Mouse (Mus musculus): ENCODE results near the gene Gm5134. TPM values are rescaled to one million over a fixed set of nuclear protein-coding genes. Genes with fewer than 3 reads are reported as not detected.
A peak's percentile ranks its signal among the peaks of the same experiment; 100 is the strongest.

Gm5134 gene
- polyA plus RNA-seq (2014; fragmentation: Nextera tagmentation; extraction: Ambion mirVana) = not detected in 2 replicates

GRCm38 (mm10) chr10:75954381-75954811, at the start of gene Gm5134:
Gm5134 (plus strand) TSS chr10:75954514.
- H3K27me3 ChIP-seq (ENCODE audit: control insufficient read depth, insufficient read depth, low read length) = no peaks in the 10 kb centered on the region
- DNase-seq (ENCODE audit: low spot score) (peak; percentile 20), ATAC-seq (replicated peaks; ENCODE audit: insufficient number of reproducible peaks, low FRiP score, low TSS enrichment, low read depth) (no peak)
- peak within 1 kb of the TSS; percentile 36 for H3K4me2 ChIP-seq (ENCODE audit: low read depth, low read length)
- H3K9ac ChIP-seq (replicated peaks; ENCODE audit: low read length) = peak within 1 kb of the TSS; percentile 32; the same call in 1 of the 2 replicates
- H3K27ac ChIP-seq (replicated peaks; ENCODE audit: low read depth, low read length) = no peak within 1 kb of the TSS
- no peaks in the 10 kb centered on the region for H3K9me3 ChIP-seq (replicated peaks; ENCODE audit: control insufficient read depth, low read length)
- H3K36me3 ChIP-seq (replicated peaks; ENCODE audit: control insufficient read depth, insufficient read depth, low read depth, low read length) = no peaks in the 10 kb centered on the region
- WGBS = 36% methylated on average over 20 of the region's 20 CpGs
- H3K4me1 ChIP-seq (ENCODE audit: control insufficient read depth, insufficient read depth, low read length) = no peaks in the 10 kb centered on the region
- peak within 1 kb of the TSS; percentile 21 for H3K4me3 ChIP-seq (ENCODE audit: low read depth, low read length)

GRCm38 (mm10) chr10:75906882-75907281, 47.4 kb upstream of the Gm5134 start:
- Histone ChIP-seq H3K4me2 (ENCODE audit: low read depth, low read length) (no peak overlapping the region), H3K36me3 (replicated peaks; ENCODE audit: control insufficient read depth, insufficient read depth, low read depth, low read length) (peaks cover 14% of the 10 kb centered on the region)
- ATAC-seq (replicated peaks; ENCODE audit: insufficient number of reproducible peaks, low FRiP score, low TSS enrichment, low read depth) = no peak

DNA sequence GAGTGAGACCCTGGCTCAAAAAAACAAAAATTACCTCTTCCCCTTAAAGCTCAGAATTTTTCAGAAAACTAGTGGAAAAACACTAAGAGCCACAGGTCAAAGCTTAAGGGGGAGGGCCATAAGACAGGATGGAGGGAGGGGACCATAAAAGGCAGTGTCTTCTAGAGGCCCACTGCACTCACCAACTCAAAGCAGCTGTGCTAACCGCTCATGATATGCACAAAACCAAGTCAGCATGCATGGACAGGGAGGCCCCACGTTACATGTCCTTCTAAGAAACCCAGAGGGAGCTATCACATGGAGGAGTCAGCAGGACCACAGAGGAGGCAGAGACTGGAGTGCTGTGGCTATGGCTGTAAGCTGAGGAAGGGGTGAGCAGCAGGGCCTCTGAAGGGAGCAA, 43.6 kb upstream of the Gm5134 start:
- H3K4me3 ChIP-seq (ENCODE audit: low read depth, low read length) = no peak overlapping the region
- H3K4me2 ChIP-seq (ENCODE audit: low read depth, low read length) = no peak overlapping the region
- 85% methylated on average over 2 of the region's 2 CpGs for WGBS
- H3K9me3 ChIP-seq (replicated peaks; ENCODE audit: control insufficient read depth, low read length) = no peaks in the 10 kb centered on the region
- peaks cover 3% of the 10 kb centered on the region for H3K36me3 ChIP-seq (replicated peaks; ENCODE audit: control insufficient read depth, insufficient read depth, low read depth, low read length)
- no peaks in the 10 kb centered on the region for H3K4me1 ChIP-seq (ENCODE audit: control insufficient read depth, insufficient read depth, low read length)
- H3K9ac ChIP-seq (replicated peaks; ENCODE audit: low read length) = no peak overlapping the region
- H3K27me3 ChIP-seq (ENCODE audit: control insufficient read depth, insufficient read depth, low read length) = no peaks in the 10 kb centered on the region
- ATAC-seq (replicated peaks; ENCODE audit: insufficient number of reproducible peaks, low FRiP score, low TSS enrichment, low read depth) (no peak), DNase-seq (ENCODE audit: low spot score) (no peak)
- H3K27ac ChIP-seq (replicated peaks; ENCODE audit: low read depth, low read length) = no peak overlapping the region

More at GRCm38 (mm10) chr10:75906882-75907281, 47.4 kb upstream of the Gm5134 start:
- Histone ChIP-seq H3K27me3 (ENCODE audit: control insufficient read depth, insufficient read depth, low read length) (no peaks in the 10 kb centered on the region), H3K27ac (replicated peaks; ENCODE audit: low read depth, low read length) (no peak overlapping the region), H3K4me3 (ENCODE audit: low read depth, low read length) (no peak overlapping the region), H3K9me3 (replicated peaks; ENCODE audit: control insufficient read depth, low read length) (no peaks in the 10 kb centered on the region), H3K4me1 (ENCODE audit: control insufficient read depth, insufficient read depth, low read length) (no peaks in the 10 kb centered on the region), H3K9ac (replicated peaks; ENCODE audit: low read length) (no peak overlapping the region)
- WGBS = 97% methylated on average over 4 of the region's 4 CpGs
- DNase-seq (ENCODE audit: low spot score) = no peak

GRCm38 (mm10) chr10:75913013-75913589, 41.2 kb upstream of the Gm5134 start:
- Histone ChIP-seq H3K9me3 (replicated peaks; ENCODE audit: control insufficient read depth, low read length) (no peaks in the 10 kb centered on the region), H3K36me3 (replicated peaks; ENCODE audit: control insufficient read depth, insufficient read depth, low read depth, low read length) (peaks cover 3% of the 10 kb centered on the region), H3K4me3 (ENCODE audit: low read depth, low read length) (no peak overlapping the region), H3K4me2 (ENCODE audit: low read depth, low read length) (no peak overlapping the region), H3K4me1 (ENCODE audit: control insufficient read depth, insufficient read depth, low read length) (no peaks in the 10 kb centered on the region), H3K27me3 (ENCODE audit: control insufficient read depth, insufficient read depth, low read length) (no peaks in the 10 kb centered on the region), H3K9ac (replicated peaks; ENCODE audit: low read length) (no peak overlapping the region), H3K27ac (replicated peaks; ENCODE audit: low read depth, low read length) (no peak overlapping the region)
- no peak for ATAC-seq (replicated peaks; ENCODE audit: insufficient number of reproducible peaks, low FRiP score, low TSS enrichment, low read depth)
- no peak for DNase-seq (ENCODE audit: low spot score)
- WGBS = 74% methylated on average over 6 of the region's 6 CpGs

- Histone ChIP-seq H3K36me3 (replicated peaks; ENCODE audit: control insufficient read depth, insufficient read depth, low read depth, low read length) (no peaks in the 10 kb centered on the region; the same call in none of the 2 replicates), H3K9ac (replicated peaks; ENCODE audit: low read length) (no peak overlapping the region), H3K9me3 (replicated peaks; ENCODE audit: control insufficient read depth, low read length) (no peaks in the 10 kb centered on the region), H3K4me1 (ENCODE audit: control insufficient read depth, insufficient read depth, low read length) (no peaks in the 10 kb centered on the region), H3K27ac (replicated peaks; ENCODE audit: low read depth, low read length) (no peak overlapping the region), H3K4me2 (ENCODE audit: low read depth, low read length) (no peak overlapping the region), H3K27me3 (ENCODE audit: control insufficient read depth, insufficient read depth, low read length) (no peaks in the 10 kb centered on the region), H3K4me3 (ENCODE audit: low read depth, low read length) (no peak overlapping the region)
- no peak for DNase-seq (ENCODE audit: low spot score)
- no peak for ATAC-seq (replicated peaks; ENCODE audit: insufficient number of reproducible peaks, low FRiP score, low TSS enrichment, low read depth)
- WGBS = 85% methylated on average over 7 of the region's 7 CpGs
Observed at GRCm38 (mm10) chr10:75915557-75915956, 38.8 kb upstream of the Gm5134 start.

DNA sequence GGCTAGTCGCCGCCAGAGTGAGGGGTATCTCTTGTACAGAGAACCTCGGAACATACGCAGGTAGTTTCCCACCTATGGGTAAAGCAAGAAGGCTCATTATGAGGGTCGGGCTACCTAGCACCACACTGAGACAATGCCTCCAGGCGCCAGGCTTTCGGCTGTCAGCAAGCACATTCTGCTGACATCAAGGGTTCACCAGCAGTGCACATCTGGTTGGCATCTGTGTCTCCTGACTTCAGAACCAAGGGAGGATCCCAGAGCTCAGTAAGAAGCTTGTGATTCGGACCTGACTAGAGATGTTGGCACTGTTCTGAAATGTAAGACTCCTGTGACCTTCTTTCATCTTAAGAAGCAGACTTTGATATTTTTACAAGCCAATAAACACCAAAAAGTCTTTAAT, 37.5 kb upstream of the Gm5134 start:
- peak; percentile 63 for DNase-seq (ENCODE audit: low spot score)
- Histone ChIP-seq H3K36me3 (replicated peaks; ENCODE audit: control insufficient read depth, insufficient read depth, low read depth, low read length) (no peaks in the 10 kb centered on the region; the same call in 1 of the 2 replicates), H3K4me2 (ENCODE audit: low read depth, low read length) (no peak overlapping the region), H3K27me3 (ENCODE audit: control insufficient read depth, insufficient read depth, low read length) (no peaks in the 10 kb centered on the region), H3K4me3 (ENCODE audit: low read depth, low read length) (no peak overlapping the region), H3K9ac (replicated peaks; ENCODE audit: low read length) (no peak overlapping the region), H3K4me1 (ENCODE audit: control insufficient read depth, insufficient read depth, low read length) (no peaks in the 10 kb centered on the region), H3K27ac (replicated peaks; ENCODE audit: low read depth, low read length) (no peak overlapping the region), H3K9me3 (replicated peaks; ENCODE audit: control insufficient read depth, low read length) (no peaks in the 10 kb centered on the region)
- no peak for ATAC-seq (replicated peaks; ENCODE audit: insufficient number of reproducible peaks, low FRiP score, low TSS enrichment, low read depth)
- WGBS = 57% methylated on average over 8 of the region's 8 CpGs

DNA sequence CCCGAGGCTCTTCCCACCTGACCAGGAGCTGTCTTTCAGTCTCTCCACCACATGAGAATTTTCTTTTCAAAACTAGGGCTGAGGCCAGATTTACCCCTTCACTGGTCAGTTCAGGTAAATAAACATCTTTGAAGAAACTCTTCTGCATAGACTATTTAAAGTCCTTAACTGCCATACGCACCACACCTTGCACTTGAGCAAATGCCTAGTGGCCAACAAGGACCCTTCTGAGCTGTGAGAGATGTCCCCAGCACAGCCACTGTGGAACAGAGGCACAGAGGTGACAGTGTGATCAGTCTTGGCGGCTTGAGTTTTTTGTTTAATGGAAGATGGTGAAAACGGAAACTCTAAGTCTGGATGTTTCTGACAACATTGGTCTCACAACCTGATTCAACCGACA, 35.3 kb upstream of the Gm5134 start:
- DNase-seq (ENCODE audit: low spot score) (no peak), ATAC-seq (replicated peaks; ENCODE audit: insufficient number of reproducible peaks, low FRiP score, low TSS enrichment, low read depth) (no peak)
- H3K4me2 ChIP-seq (ENCODE audit: low read depth, low read length) = no peak overlapping the region
- H3K27me3 ChIP-seq (ENCODE audit: control insufficient read depth, insufficient read depth, low read length) = no peaks in the 10 kb centered on the region
- H3K27ac ChIP-seq (replicated peaks; ENCODE audit: low read depth, low read length) = no peak overlapping the region
- WGBS = 89% methylated on average over 5 of the region's 5 CpGs
- no peaks in the 10 kb centered on the region for H3K4me1 ChIP-seq (ENCODE audit: control insufficient read depth, insufficient read depth, low read length)
- no peak overlapping the region for H3K9ac ChIP-seq (replicated peaks; ENCODE audit: low read length)
- H3K4me3 ChIP-seq (ENCODE audit: low read depth, low read length) = no peak overlapping the region
- H3K9me3 ChIP-seq (replicated peaks; ENCODE audit: control insufficient read depth, low read length) = no peaks in the 10 kb centered on the region
- H3K36me3 ChIP-seq (replicated peaks; ENCODE audit: control insufficient read depth, insufficient read depth, low read depth, low read length) = no peaks in the 10 kb centered on the region; the same call in 1 of the 2 replicates

- Histone ChIP-seq H3K9me3 (replicated peaks; ENCODE audit: control insufficient read depth, low read length) (no peaks in the 10 kb centered on the region), H3K36me3 (replicated peaks; ENCODE audit: control insufficient read depth, insufficient read depth, low read depth, low read length) (no peaks in the 10 kb centered on the region), H3K4me1 (ENCODE audit: control insufficient read depth, insufficient read depth, low read length) (no peaks in the 10 kb centered on the region), H3K4me2 (ENCODE audit: low read depth, low read length) (peak within 1 kb of the TSS; percentile 75), H3K27me3 (ENCODE audit: control insufficient read depth, insufficient read depth, low read length) (no peaks in the 10 kb centered on the region), H3K4me3 (ENCODE audit: low read depth, low read length) (peak within 1 kb of the TSS; percentile 95), H3K9ac (replicated peaks; ENCODE audit: low read length) (peak within 1 kb of the TSS; percentile 98), H3K27ac (replicated peaks; ENCODE audit: low read depth, low read length) (peak within 1 kb of the TSS; percentile 95)
- ATAC-seq (replicated peaks; ENCODE audit: insufficient number of reproducible peaks, low FRiP score, low TSS enrichment, low read depth) (peak; percentile 80), DNase-seq (ENCODE audit: low spot score) (peak; percentile 98)
- WGBS = under 1% methylated on average over 75 of the region's 76 CpGs
Observed at GRCm38 (mm10) chr10:75921026-75921725, 33.1 kb upstream of the Gm5134 start, which contains the start of gene Smarcb1. Smarcb1 (minus strand) TSS chr10:75921617.
